Mouse (Mus musculus) C2C12 (cell line): ENCODE measurements around the gene Epb41l1.

Source experiments
- CEBPB ChIP-seq: IDR thresholded peaks from one replicate; pipeline ENCODE4 v1.6.1; 2011; ENCODE audit warnings: low read depth, mild to moderate bottlenecking, control low read depth, moderate library complexity
- CTCF ChIP-seq: IDR thresholded peaks from one replicate; pipeline ENCODE4 v1.5.1; 2011; ENCODE audit not compliant: control insufficient read depth, insufficient read depth, insufficient read length
- FOSL1 ChIP-seq: IDR thresholded peaks from one replicate; pipeline ENCODE4 v1.8.0; 2011; ENCODE audit warnings: mild to moderate bottlenecking, low read length; ENCODE audit not compliant: poor library complexity, insufficient read depth, severe bottlenecking
- MYOG ChIP-seq: IDR thresholded peaks from one replicate; pipeline ENCODE4 v1.6.1; 2011; ENCODE audit not compliant: control insufficient read depth, insufficient read length; ENCODE audit errors: extremely low read depth
- USF1 ChIP-seq: IDR thresholded peaks from one replicate; pipeline ENCODE4 v1.6.1; 2011; ENCODE audit warnings: low read depth, mild to moderate bottlenecking, control low read depth, moderate library complexity

DNA sequence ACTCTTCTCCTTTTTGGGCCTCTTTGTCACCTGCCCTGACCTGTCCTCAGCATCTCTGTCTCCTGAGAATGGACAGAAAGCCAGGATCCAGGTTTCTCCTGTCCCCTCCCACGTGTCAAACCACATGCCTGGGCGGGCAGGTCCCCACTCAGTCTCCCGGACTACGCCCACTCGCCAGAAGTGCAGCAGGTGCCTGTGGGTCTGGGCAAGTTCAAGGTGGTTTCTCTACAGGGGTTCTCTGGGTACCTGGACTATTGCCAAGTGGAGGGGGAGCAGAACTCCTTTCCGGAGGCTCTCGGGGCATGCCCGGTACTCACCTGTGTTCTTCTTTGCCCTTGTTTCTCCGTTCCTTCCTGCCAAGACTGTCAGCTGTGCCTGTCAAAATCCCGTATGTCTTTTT lies 9.1 kb downstream of the Epb41l1 start:
- no peak for TF ChIP-seq CTCF
- no peak for TF ChIP-seq FOSL1
- TF ChIP-seq CEBPB, result no peak
- TF ChIP-seq USF1, result no peak
- TF ChIP-seq MYOG, result no peak
